In the genomic region with DNA sequence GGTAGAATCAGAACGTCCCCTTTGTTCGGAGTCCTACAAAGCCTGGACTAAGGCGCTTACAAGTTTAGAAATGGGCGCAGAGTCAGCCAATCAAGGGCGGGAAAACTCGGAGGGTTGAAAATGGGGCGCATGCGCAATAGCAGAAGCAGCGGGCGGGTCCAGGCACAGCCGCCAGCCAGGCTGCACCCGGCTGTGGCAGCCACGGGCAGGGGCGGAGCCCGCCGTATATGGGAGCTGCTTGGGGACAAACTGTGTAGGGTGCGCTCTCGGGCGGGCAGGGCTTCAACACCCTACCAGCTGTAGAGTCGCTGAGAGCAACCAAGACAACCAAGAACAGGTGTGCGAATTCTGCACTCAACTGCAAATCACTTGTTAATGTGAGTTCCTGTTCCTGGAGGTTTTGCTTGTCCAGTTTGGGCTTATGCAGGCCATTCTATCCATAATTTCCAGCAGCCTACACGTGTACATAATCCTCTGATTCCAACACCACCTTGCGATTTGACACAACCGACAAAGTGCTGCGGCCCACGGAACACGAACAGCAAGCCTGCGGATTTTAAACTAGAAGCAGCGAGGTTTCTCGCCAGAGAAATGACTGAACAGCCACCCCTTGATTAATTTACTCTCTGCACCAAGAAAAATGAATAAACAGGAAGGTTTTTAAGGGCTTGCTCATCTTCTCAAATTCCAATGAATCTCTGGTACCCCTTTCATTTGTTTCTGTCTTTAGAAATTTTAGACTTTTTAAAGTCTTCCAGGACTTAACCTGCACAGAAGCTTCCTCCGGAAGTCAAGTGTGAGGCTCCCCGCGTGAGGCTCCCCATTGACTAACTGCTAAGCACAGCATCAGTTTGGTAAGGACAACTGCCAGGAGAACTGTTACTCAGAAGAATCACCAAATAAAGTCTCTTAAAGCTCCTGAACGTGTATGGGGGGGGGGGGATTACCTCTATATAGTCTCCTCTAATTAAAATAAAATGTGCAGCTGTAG, we compare ENCODE assay signal across 7 mouse cellular contexts. TPM values are rescaled to one million over a fixed set of nuclear protein-coding genes. Genes with fewer than 3 reads are reported as not detected.
DNase-seq lines count a peak whose midpoint lies in the region; ATAC-seq lines count a peak whose summit lies in the region.

No protein-coding gene starts in this region.

- H3K4me1 ChIP-seq in embryonic facial prominence, embryonic 11.5 days (ENCODE audit: control insufficient read depth, insufficient read depth, low read length), result no peaks in the 10 kb centered on the region
- H3K4me1 ChIP-seq in limb, embryonic 10.5 days, result peaks cover 22% of the 10 kb centered on the region
- peaks cover 19% of the 10 kb centered on the region for H3K4me1 ChIP-seq in midbrain, embryonic 13.5 days (replicated peaks)

- ATAC-seq in embryonic facial prominence, embryonic 11.5 days (replicated peaks; ENCODE audit: insufficient number of reproducible peaks, low FRiP score, low TSS enrichment, low read depth), result peak; percentile 97
- peak; percentile 76 for ATAC-seq in granulocyte monocyte progenitor cell, adult 5-6 weeks (replicated peaks; ENCODE audit: poor library complexity, severe bottlenecking)
- ATAC-seq in midbrain, embryonic 13.5 days, result peak; percentile 96

- no peaks in the 10 kb centered on the region for H3K36me3 ChIP-seq in embryonic facial prominence, embryonic 11.5 days (replicated peaks; ENCODE audit: control insufficient read depth, insufficient read depth, low read depth, low read length)
- H3K36me3 ChIP-seq in limb, embryonic 10.5 days, result no peaks in the 10 kb centered on the region
- no peaks in the 10 kb centered on the region for H3K36me3 ChIP-seq in midbrain, embryonic 13.5 days

- no peak overlapping the region for H3K27ac ChIP-seq in embryonic facial prominence, embryonic 11.5 days (replicated peaks; ENCODE audit: low read depth, low read length)
- H3K27ac ChIP-seq in limb, embryonic 10.5 days, result peak overlapping the region; percentile 83
- H3K27ac ChIP-seq in midbrain, embryonic 13.5 days, result peak overlapping the region; percentile 48; the same call in 1 of the 2 replicates

- WGBS in embryonic facial prominence, embryonic 11.5 days, result 9% methylated on average over 34 of the region's 34 CpGs
- WGBS in limb, embryonic 10.5 days, result 8% methylated on average over 34 of the region's 34 CpGs
- 8% methylated on average over 34 of the region's 34 CpGs for WGBS in midbrain, embryonic 13.5 days

- peak; percentile 97 for DNase-seq in adrenal gland, postnatal 14 days
- peak; percentile 94 for DNase-seq in embryonic facial prominence, embryonic 11.5 days (ENCODE audit: low spot score)
- DNase-seq in kidney, adult 11 months, result peak; percentile 95
- DNase-seq in limb, embryonic 10.5 days (ENCODE audit: low spot score), result peak; percentile 90
- peak; percentile 86 for DNase-seq in spleen, adult 12 weeks (ENCODE audit: low spot score)

- no peaks in the 10 kb centered on the region for H3K9me3 ChIP-seq in embryonic facial prominence, embryonic 11.5 days (replicated peaks; ENCODE audit: control insufficient read depth, low read length)
- H3K9me3 ChIP-seq in limb, embryonic 10.5 days (replicated peaks), result no peaks in the 10 kb centered on the region
- H3K9me3 ChIP-seq in midbrain, embryonic 13.5 days, result no peaks in the 10 kb centered on the region

- peak overlapping the region; percentile 57 for H3K4me2 ChIP-seq in embryonic facial prominence, embryonic 11.5 days (ENCODE audit: low read depth, low read length)
- H3K4me2 ChIP-seq in midbrain, embryonic 13.5 days (replicated peaks), result peak overlapping the region; percentile 67

- peak overlapping the region; percentile 65 for H3K9ac ChIP-seq in embryonic facial prominence, embryonic 11.5 days (replicated peaks; ENCODE audit: low read length)
- peak overlapping the region; percentile 59 for H3K9ac ChIP-seq in midbrain, embryonic 13.5 days (replicated peaks)

- no peaks in the 10 kb centered on the region for H3K27me3 ChIP-seq in embryonic facial prominence, embryonic 11.5 days (ENCODE audit: control insufficient read depth, insufficient read depth, low read length)
- H3K27me3 ChIP-seq in limb, embryonic 10.5 days (ENCODE audit: low read depth, poor library complexity, severe bottlenecking), result no peaks in the 10 kb centered on the region
- no peaks in the 10 kb centered on the region for H3K27me3 ChIP-seq in midbrain, embryonic 13.5 days

- peak overlapping the region; percentile 31 for H3K4me3 ChIP-seq in embryonic facial prominence, embryonic 11.5 days (ENCODE audit: low read depth, low read length)
- peak overlapping the region; percentile 51 for H3K4me3 ChIP-seq in limb, embryonic 10.5 days
- peak overlapping the region; percentile 46 for H3K4me3 ChIP-seq in midbrain, embryonic 13.5 days (replicated peaks)

RNA-seq across cellular contexts. Expression of a gene that starts 1.9 kb away (rescaled TPM):
- 19.9 and 23.1 TPM in 2 replicates for total RNA-seq in adrenal gland, postnatal 14 days (2021)
- polyA plus RNA-seq in embryonic facial prominence, embryonic 11.5 days (2014; fragmentation: Nextera tagmentation; extraction: Ambion mirVana), result 8.8 and 10.4 TPM in 2 replicates
- total RNA-seq in granulocyte monocyte progenitor cell, adult 5-6 weeks (2014; fragmentation: Nextera tagmentation), result 15.4 and 17.5 TPM in 2 replicates
- total RNA-seq in granulocyte monocyte progenitor cell, adult 5-6 weeks (2017), result 20.7 and 22.4 TPM in 2 replicates
- polyA plus RNA-seq in limb, embryonic 10.5 days (2016; fragmentation: Nextera tagmentation; extraction: Ambion mirVana), result 8.3 and 9.7 TPM in 2 replicates
- 3.7 and 3.9 TPM in 2 replicates for polyA plus RNA-seq in midbrain, embryonic 13.5 days (2015; fragmentation: Nextera tagmentation; extraction: Ambion mirVana)
